Mouse (Mus musculus) hindbrain, postnatal 0 days (tissue): ENCODE results near the gene Amdhd1. TPM values are rescaled to one million over a fixed set of nuclear protein-coding genes. Genes with fewer than 3 reads are reported as not detected.

Experiments
- ATAC-seq: fragments of 200-750 bp; cut with Nextera tagmentation; 2 replicates; pipeline ENCODE4 v1.8.0; 2017; ENCODE audit warnings: mild to moderate bottlenecking, moderate TSS enrichment, moderate library complexity
- DNase-seq: peaks from one replicate; pipeline ENCODE4 v3.0.0-alpha.2; 2015; ENCODE audit warnings: low spot score
- H3K27ac ChIP-seq: fragments of 300-500 bp; sonication (generic); 2 replicates; pipeline ENCODE4 v1.5.1; 2014; ENCODE audit warnings: mild to moderate bottlenecking
- H3K27me3 ChIP-seq: fragments of 300-500 bp; sonication (generic); 2 replicates; pipeline ENCODE4 v1.6.1; 2014; ENCODE audit warnings: low read length, mixed read lengths; ENCODE audit not compliant: insufficient read depth
- H3K36me3 ChIP-seq: fragments of 300-500 bp; sonication (generic); 2 replicates; pipeline ENCODE4 v1.6.1; 2014; ENCODE audit warnings: low read length, mixed read lengths; ENCODE audit not compliant: insufficient read depth
- H3K4me1 ChIP-seq: fragments of 300-500 bp; sonication (generic); 2 replicates; pipeline ENCODE4 v1.6.1; 2014; ENCODE audit warnings: antibody characterized with exemption, low read length, mixed read lengths; ENCODE audit not compliant: insufficient read depth
- H3K4me2 ChIP-seq: fragments of 300-500 bp; sonication (generic); 2 replicates; pipeline ENCODE4 v1.6.1; 2014; ENCODE audit warnings: low read depth, mild to moderate bottlenecking, low read length, moderate library complexity, mixed read lengths
- H3K4me3 ChIP-seq: fragments of 300-500 bp; sonication (generic); 2 replicates; pipeline ENCODE4 v1.5.1; 2014; ENCODE audit warnings: low read length
- H3K9ac ChIP-seq: fragments of 300-500 bp; sonication (generic); replicated peaks from 2 replicates; pipeline ENCODE4 v1.6.1; 2014; ENCODE audit warnings: mild to moderate bottlenecking, low read length, moderate library complexity, mixed read lengths
- H3K9me3 ChIP-seq: fragments of 300-500 bp; sonication (generic); 2 replicates; pipeline ENCODE4 v1.6.1; 2016; ENCODE audit warnings: low read length, mixed read lengths
- CTCF ChIP-seq: IDR thresholded peaks from 2 replicates; pipeline ENCODE4 v1.5.1; 2016; ENCODE audit warnings: antibody characterized with exemption, control low read depth, low read depth
- WGBS: fragments of 180-500 bp; shearing (Covaris S2); extraction: QIAGEN DNeasy Blood & Tissue Kit; methylation state at CpG from one replicate; pipeline ENCODE4 v1.1.7; 2014; 5-methylcytosine and 5-hydroxymethylcytosine counted together
- polyA plus RNA-seq: library from polyadenylated mRNA; unstranded; fragments of >200 nt; fragmentation: Nextera tagmentation; extraction: Ambion mirVana; gene quantifications from 2 replicates; pipeline ENCODE4 v1.2.1, GENCODE M21; 2015
- total RNA-seq: library from RNA; depleted of rRNA; stranded (reverse); fragments of >200 nt; gene quantifications from 2 replicates; pipeline ENCODE4 v1.2.3, GENCODE M21; 2014; rRNA removed

The Amdhd1 gene
- 0.16 TPM in 1 of 2 replicates, not detected in the other for total RNA-seq
- 0.15 TPM in 1 of 2 replicates, not detected in the other for polyA plus RNA-seq

DNA sequence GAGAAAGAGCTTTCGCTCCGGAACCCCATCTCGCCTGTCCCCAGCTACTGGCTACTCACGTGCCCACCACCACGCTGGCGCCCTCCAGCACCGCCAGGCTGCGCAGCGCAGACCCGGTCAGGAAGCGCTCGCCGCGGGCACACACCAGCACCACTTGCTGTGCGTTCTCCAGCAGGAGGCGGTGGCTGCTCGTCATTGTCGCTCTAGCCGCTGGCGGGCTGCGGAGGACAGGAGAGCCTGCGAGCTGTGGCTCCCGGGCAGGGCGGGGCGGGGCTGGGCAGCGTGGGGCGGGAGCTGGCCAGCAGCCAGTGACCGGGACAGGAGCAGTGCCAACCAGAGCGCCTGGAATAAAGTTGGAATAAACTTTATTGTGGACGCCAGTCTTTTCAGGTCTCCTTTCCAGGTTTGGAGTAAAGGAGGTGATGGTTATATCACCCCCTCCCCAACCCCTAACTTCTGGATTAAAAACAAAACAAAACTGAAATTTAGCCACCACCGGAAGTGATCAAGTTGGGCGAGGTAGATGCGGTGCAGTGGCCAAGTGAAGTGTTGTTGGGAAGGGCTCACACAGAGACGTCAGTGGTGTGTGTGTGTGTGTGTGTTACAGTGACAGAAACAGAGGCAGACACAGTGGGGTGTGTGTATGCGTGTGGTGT is at the start of gene Amdhd1:
TSS of gene Amdhd1 (minus strand) at position 259 of the 656 bp plus-strand sequence.
- Histone ChIP-seq H3K9me3 (no peaks in the 10 kb centered on the region), H3K27ac (no peak within 1 kb of the TSS), H3K4me1 (0 out of 2 replicates have a peak, but pooled peaks cover 4% of the 10 kb centered on the region), H3K4me3 (peak within 1 kb of the TSS; percentile 43), H3K9ac (no peak within 1 kb of the TSS), H3K36me3 (no peaks in the 10 kb centered on the region), H3K27me3 (no peaks in the 10 kb centered on the region), H3K4me2 (peak within 1 kb of the TSS; percentile 73)
- DNase-seq = peak; percentile 81
- TF ChIP-seq CTCF = peak; percentile 74
- WGBS = 3% methylated on average over 35 of the region's 35 CpGs
- ATAC-seq = peak; percentile 91

GRCm38 (mm10) chr10:93589281-93589848 is 49.5 kb upstream of the Amdhd1 start, which contains the start of gene Snrpf:
Gene Snrpf, minus strand, starts transcription at chr10:93589706.
- Histone ChIP-seq H3K27me3 (no peaks in the 10 kb centered on the region), H3K4me1 (peaks cover 11% of the 10 kb centered on the region; the same call in 1 of the 2 replicates), H3K4me3 (peak within 1 kb of the TSS; percentile 72), H3K36me3 (no peaks in the 10 kb centered on the region; the same call in 1 of the 2 replicates), H3K9ac (peak within 1 kb of the TSS; percentile 64), H3K4me2 (peak within 1 kb of the TSS; percentile 87), H3K9me3 (no peaks in the 10 kb centered on the region), H3K27ac (peak within 1 kb of the TSS; percentile 79)
- TF ChIP-seq CTCF = no peak
- DNase-seq (peak; percentile 97), ATAC-seq (peak; percentile 93)
- WGBS = under 1% methylated on average over 54 of the region's 63 CpGs

- DNase-seq = peak; percentile 46
- 2% methylated on average over 11 of the region's 11 CpGs for WGBS
These were observed 49.0 kb upstream of the Amdhd1 start for GRCm38 (mm10) chr10:93588796-93589195.

GRCm38 (mm10) chr10:93577271-93577886 is 37.5 kb upstream of the Amdhd1 start:
- no peaks in the 10 kb centered on the region for H3K27me3 ChIP-seq
- 0 out of 2 replicates have a peak, but pooled peaks cover 6% of the 10 kb centered on the region for H3K36me3 ChIP-seq
- H3K4me1 ChIP-seq = no peaks in the 10 kb centered on the region
- H3K27ac ChIP-seq = no peak overlapping the region
- peak; percentile 18; the same call in 1 of the 2 replicates for ATAC-seq
- 69% methylated on average over 13 of the region's 13 CpGs for WGBS
- H3K9ac ChIP-seq = no peak overlapping the region
- TF ChIP-seq CTCF = peak; percentile 87
- no peak overlapping the region for H3K4me3 ChIP-seq
- no peak overlapping the region for H3K4me2 ChIP-seq
- no peaks in the 10 kb centered on the region for H3K9me3 ChIP-seq
- peak; percentile 91 for DNase-seq

More at GRCm38 (mm10) chr10:93588796-93589195, 49.0 kb upstream of the Amdhd1 start:
- Histone ChIP-seq H3K36me3 (no peaks in the 10 kb centered on the region; the same call in 1 of the 2 replicates), H3K4me1 (peaks cover 11% of the 10 kb centered on the region; the same call in 1 of the 2 replicates), H3K4me3 (peak overlapping the region; percentile 72), H3K9ac (peak overlapping the region; percentile 64), H3K27me3 (no peaks in the 10 kb centered on the region), H3K4me2 (peak overlapping the region; percentile 87), H3K9me3 (no peaks in the 10 kb centered on the region), H3K27ac (peak overlapping the region; percentile 79)
- no peak for ATAC-seq
- no peak; the same call in 1 of the 2 replicates for TF ChIP-seq CTCF

GRCm38 (mm10) chr10:93575960-93576359 is 36.1 kb upstream of the Amdhd1 start:
- ATAC-seq (no peak), DNase-seq (no peak)
- no peaks in the 10 kb centered on the region for H3K4me1 ChIP-seq
- H3K4me3 ChIP-seq = no peak overlapping the region
- H3K27ac ChIP-seq = no peak overlapping the region
- no peak for TF ChIP-seq CTCF
- 92% methylated on average over 8 of the region's 8 CpGs for WGBS
- no peaks in the 10 kb centered on the region for H3K36me3 ChIP-seq
- no peaks in the 10 kb centered on the region for H3K9me3 ChIP-seq
- H3K27me3 ChIP-seq = no peaks in the 10 kb centered on the region
- H3K9ac ChIP-seq = no peak overlapping the region
- H3K4me2 ChIP-seq = no peak overlapping the region

DNA sequence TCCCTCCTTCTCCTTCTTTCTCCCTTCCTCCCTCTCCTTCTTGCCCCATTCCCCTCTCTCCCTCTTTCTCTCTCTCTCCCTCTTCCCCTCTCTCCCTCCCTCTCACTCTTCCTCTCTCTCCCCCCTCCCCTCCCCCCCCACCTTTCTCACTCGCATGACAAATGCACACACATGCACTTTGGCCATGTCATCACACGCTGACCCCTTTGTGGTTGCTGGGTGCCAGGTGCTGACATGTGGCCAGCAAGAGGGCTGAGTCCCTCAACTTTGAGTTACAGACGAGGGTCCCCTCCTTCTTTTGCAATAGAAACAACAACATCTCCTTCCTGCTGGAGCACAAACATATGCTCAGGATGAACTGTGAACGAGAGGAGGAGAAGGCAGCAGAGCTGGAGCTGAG is 35.1 kb upstream of the Amdhd1 start:
- Histone ChIP-seq H3K4me2 (no peak overlapping the region), H3K36me3 (no peaks in the 10 kb centered on the region), H3K9ac (no peak overlapping the region), H3K4me3 (no peak overlapping the region), H3K27me3 (no peaks in the 10 kb centered on the region), H3K27ac (no peak overlapping the region), H3K4me1 (no peaks in the 10 kb centered on the region), H3K9me3 (no peaks in the 10 kb centered on the region)
- ATAC-seq = no peak
- no peak for TF ChIP-seq CTCF
- WGBS = 60% methylated on average over 4 of the region's 4 CpGs
- DNase-seq = no peak
